Mouse (Mus musculus) megakaryocyte, adult 5-6 weeks (primary cell): ENCODE data around the gene Cdh1. TPM values are rescaled to one million over a fixed set of nuclear protein-coding genes. Genes with fewer than 3 reads are reported as not detected.
A peak's percentile ranks its signal among the peaks of the same experiment; 100 is the strongest.

Experiments used
- ATAC-seq: 2 replicates; pipeline ENCODE4 v1.8.0; 2016; ENCODE audit warnings: mild to moderate bottlenecking, inconsistent platforms; ENCODE audit not compliant: poor library complexity, severe bottlenecking
- total RNA-seq, 2 experiments: library from RNA; stranded (forward) in 1 of 2; stranded (reverse) in 1 of 2; fragments of 153-499, 151-499 nt in 1 of 2; fragments of 221-1000, 200-1000 nt in 1 of 2; gene quantifications; 2 replicates each; pipeline versions ENCODE4 v1.2.3 to v1.2.4; 2015 to 2017

Gene Cdh1
- total RNA-seq, 2 experiments from 2014 or later = 5.2 to 6.2 TPM

DNA sequence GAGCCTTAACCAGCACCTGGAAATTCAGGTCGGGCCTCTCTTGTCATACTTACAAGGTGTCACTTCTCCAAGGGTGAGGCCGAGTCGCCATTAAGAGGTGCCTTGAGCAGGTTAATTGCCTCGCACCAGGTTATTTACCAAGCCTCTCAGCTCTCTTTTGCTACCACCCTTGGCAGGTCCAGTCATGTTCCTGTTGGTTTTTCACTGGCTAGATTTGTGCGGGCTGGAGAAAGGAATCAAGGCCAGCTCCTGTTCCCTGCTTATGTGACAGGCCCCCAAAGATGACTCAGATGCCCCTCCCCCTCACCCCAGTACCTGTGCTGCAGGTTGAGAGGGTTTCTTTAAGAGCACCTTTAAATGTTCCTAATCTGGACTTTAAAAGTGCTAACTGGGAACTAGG lies 43.6 kb downstream of the Cdh1 start:
- ATAC-seq = no peak

DNA sequence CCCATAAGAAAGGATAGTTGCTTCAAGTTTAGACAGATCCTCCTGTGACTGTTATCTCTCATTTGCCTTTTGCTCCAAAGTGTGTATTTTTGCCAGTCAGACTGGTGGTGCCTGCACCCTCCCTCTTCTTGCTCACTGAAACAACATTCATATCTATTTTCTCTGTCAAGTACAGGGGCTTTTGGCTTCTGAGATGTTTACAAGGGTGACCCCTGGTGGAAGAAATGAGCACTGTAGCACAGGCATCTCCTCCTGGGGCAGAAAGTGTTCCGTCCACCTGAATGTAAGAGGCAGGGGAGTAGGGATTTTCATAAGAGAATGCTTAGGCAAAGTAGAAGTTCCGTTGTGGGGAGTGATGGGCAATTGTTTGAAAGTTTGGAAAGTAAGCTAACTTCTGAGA lies 44.2 kb downstream of the Cdh1 start:
- ATAC-seq = peak; percentile 70

DNA sequence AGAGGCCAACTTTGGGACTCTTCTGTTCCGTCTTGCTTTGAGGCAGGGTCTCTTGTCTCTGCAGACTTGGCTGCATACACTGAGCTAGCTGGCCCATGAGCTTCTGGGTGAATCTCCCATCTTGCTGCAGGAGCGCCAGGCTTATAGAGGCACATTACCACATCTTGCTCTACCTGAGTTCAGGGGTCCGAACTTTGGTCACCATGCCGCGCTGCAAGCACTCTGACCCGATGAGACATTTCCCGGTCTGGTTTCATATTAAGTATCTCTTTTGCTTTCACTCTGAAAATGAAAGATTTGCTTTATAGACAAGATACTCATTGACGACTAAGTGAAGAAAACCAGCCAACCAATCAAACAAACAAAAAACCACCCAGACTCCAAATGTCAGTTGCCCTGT lies 45.3 kb downstream of the Cdh1 start:
- ATAC-seq = no peak

DNA sequence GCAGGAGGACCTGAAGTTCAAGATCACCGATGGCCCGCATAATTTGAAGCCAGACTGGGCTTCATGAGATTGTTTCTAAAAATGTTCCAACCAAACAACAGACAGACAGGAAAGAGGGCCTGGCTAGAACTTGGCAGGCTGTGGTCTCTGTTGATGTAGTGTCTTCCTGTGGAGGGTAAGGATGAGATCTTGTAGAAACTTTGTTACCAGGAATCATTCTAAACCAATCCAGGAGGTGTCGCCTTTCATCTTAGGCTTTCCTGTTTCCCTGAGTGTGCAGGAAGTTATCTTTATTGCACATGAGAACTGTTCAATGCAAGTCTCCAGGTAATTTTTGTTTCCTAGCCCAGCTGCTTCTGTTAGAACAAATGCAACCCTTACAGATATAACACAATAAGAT lies 48.8 kb downstream of the Cdh1 start:
- ATAC-seq = no peak

DNA sequence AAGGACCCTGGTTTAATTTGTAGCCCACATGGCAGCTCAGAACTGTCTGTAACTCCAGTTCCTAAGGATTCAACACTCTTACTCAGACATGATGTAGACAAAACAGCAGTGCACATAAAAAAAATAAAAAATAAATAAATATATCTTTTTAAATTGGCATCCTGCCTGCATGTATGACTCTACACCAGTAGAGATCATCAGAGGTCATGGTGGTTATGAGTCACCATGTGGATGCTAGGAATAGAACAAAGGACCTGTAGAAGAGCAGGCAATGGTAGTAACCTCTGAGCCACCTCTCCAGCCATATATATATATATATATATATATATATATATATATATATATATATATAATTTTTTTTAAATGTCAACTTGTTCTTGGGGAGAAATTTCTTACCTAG lies 52.9 kb downstream of the Cdh1 start:
- ATAC-seq = no peak

DNA sequence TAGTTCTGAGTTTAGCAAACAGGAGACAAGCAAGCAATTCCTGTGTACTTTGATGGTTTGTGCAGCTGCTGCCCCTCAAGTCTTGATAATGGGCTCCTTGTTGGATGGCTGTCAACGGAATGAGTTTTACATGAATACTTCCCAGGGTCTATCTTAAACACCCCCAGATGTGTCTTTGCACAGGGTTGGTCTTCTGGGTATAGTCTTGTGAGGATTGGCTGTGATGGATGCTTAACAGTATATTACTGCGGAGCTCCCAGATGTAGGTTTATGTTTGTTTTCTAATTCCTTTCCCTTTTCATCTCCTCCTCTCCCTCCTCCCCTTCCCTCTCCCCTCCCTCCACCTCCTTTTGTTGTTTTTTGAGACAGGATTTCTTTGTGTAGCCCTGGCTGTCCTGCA lies 69.6 kb downstream of the Cdh1 start:
- ATAC-seq = no peak

DNA sequence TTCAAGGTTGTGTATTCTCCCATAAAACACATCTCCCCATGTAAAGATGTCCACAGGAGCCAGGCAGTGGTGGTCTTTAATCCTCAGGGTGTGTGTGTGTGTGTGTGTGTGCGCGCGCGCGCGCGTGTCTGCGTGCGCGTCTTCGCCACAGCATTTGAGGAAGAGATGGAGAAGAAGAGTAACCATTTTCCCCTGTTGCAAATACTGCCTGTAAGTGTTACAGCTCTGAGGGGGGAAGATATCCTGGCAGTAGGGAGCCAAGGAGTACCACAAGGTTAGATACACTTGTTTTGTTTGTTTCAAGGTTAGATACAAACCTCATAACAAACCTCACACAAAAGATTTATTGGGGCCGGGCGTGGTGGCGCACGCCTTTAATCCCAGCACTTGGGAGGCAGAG lies 71.2 kb downstream of the Cdh1 start:
- no peak for ATAC-seq

DNA sequence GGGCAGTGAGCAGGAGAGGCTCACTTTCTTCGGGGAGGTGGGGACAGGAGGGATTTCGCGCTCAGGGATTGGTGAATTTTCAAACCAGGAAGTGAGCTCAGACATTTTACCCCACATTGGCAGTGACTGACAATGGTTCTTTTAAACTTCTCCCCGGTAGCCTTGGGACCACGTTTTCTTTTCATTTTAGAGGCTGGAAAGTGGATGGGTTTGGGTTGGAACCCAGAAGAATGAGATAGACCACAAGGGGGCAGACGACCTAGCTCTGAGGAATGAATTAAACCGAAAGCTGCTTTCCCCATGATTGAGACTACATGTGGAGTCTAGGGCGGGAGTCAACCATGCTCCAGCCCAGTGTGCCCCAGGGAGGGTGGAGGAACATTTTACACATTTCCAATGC lies 71.7 kb downstream of the Cdh1 start:
- peak; percentile 43 for ATAC-seq

DNA sequence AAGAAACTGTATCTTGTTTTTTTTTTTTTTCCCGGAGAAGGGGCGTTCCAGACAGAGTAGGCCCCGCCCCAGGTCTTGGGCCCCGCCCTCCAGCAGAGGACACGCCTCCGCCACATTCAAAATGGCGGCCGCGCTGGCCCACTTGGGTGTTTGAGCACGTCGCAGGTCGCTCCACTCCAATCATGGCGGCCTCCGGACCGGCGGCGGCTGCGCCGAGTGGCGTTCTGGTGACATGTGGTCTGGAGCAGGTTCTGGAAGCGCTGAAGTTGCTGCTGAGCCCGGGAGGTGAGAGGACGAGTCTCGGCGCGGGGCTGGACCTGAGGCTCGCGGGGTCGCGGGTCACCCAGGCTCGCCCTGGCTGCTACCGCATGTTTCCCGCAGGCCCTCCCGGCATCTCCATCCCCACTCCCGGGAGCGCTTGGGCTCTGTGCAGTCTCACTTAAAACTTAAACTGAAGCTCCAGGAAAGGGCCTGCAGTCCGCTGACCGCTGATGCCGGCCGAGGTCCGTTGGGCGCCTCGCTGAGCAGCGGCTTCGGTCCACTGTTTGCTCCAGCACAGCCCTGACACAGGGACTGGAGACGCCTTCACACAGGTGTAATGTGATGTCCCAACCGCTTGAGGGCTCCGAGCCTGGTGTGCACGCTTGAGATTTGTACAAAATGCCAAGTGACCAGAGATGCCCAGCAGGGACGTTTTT lies 80.0 kb downstream of the Cdh1 start, which contains the start of gene Tango6:
Tango6 (plus strand) TSS at position 98 of the 698 bp plus-strand sequence.
- peak; percentile 94 for ATAC-seq

DNA sequence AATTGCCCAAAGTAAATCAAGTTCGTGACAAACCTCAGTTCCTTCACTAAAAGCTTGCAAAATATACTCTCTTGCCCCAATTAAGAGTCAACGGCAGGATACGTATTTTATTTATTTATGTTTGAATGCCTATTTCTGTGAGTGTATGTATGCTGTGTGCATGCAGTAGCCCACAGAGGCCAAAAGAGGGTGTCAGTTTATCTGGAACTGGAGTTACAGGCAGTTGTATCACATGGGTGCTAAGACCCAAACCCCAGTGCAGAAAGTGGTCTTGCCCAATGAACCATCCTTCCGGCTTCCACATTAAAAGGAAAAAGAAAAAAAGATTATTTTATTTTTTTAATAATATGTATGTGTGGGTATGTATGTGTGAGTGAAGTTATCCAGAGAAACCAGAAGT lies 81.2 kb downstream of the Cdh1 start:
- ATAC-seq = no peak

DNA sequence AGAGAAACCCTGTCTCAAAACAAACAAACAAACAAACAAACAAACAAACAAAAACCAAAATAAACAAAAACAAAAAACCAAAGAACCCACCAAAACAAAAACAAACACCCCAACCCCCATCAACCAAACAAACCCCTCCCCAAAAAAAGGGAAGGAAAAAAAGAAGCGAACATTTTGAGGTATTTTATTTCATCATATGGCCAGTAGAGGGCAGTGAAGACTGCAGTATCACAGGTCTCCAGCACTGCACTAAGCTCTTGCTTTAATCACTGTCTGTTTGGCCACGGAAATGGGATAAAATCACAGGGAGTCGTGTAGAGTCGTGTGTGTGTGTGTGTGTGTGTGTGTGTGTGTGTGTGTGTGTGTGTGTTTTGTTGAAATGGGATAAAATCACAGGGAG lies 84.3 kb downstream of the Cdh1 start:
- ATAC-seq = peak; percentile 46

DNA sequence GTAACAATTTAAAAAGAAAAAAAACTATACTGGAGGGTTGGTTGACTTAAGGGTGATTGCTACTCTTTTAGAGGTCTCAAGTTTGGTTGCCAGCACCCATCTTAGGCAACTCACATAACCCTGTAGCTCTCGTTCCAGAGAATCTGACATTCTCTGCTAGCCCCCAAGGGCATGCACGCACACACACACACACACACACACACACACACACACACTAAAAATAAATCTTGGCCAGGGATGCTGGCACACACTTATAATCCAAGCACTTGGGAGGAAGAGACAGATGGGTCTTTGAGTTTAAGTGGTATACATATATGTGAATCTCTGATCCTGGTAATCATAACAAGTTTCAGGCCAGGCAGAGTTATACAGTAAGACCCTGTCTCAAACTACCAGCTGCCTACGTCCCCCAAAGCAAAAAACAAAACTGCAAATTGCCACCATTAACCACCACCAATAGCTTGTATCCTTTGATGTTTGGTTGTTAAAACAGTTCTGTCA lies 94.6 kb downstream of the Cdh1 start:
- ATAC-seq = no peak

DNA sequence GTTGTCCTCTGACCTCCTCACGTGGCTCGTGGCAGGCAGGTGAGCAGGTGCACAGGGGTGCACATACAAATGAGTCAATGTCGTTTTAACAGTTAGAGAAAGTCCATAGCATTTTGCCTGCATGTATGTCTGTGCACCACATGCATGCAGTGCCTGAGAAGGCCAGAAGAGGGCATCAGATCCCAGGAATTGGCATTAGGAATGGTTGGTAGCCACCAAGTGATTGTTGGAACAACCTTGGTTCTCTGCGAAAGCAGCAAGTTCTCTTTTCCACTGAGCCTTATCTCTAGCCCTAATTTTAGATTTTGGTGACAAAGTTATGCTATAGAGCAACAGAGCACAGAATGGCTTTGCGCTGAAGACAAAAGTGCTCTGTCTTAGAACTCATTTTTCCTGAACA lies 96.4 kb downstream of the Cdh1 start:
- peak; percentile 45; the same call in 1 of the 2 replicates for ATAC-seq

DNA sequence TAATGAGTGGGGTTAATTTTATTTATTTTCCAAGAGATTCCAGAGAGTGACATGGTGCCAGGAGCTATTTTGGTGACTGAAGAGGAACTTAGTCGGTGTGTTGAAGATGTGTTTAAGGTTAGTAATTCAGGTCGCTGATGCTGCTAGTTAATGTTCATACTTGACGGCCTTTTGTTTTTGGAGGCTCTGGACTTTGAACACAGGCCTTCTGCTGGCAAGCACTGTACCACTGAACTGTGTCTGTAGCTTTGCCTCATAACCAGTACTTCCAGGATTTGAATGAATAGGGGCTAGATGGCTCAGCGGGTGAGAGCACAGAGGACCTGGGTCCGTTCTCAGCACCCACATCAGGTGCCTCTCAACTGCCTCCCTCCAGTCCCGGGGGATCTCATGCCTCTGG lies 97.0 kb downstream of the Cdh1 start:
- ATAC-seq = no peak

DNA sequence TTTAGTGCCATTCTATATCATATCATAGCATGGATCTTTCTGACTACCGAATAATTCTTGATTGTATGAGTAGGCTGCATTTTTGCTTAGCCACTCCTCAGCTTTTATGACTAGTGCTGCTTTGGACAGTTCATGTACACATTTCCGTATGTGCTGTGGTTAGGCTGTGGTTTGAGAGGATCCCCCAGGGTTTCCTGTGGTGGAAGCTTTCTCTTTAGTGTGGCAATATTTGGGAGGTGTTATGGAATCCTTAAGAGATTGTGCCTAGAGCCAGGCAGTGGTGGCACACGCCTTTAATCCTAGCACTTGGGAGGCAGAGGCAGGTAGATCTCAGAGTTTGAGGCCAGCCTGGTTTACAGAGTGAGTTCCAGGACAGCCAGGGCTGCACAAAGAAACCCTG lies 98.2 kb downstream of the Cdh1 start:
- peak; percentile 90 for ATAC-seq

DNA sequence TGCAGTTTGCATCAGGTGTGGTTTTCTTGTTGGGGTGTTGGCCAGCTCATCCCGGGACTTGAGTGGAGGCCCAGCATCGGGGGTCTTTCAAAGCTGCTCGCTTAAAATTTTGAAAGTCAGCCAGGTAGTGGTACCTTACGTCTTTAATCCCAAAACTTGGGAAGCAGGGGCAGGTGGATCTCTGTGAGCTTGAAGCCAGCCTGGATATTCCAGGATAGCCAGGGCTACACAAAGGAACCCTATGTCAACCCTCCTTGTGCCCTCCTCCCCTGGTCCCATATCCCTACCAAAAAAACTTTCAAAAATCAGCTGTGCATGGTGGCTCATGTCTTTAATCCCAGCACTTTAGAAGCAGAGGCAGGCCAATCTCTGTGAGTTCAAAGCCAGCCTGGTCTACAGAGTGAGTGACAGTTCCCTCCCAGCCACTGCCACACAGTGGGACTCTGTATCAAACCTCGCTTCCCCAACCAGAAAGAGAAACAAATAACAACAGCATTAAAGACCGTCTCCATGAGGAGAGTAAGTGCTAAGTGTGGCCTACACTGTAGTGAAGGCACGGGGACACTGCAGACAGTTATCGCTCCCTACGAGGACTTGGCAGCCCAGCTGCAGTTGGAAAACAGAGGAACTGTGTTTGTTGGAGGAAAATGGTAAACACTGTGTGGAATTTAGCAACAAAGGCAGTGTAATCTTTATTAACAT lies 101.2 kb downstream of the Cdh1 start:
- no peak for ATAC-seq

DNA sequence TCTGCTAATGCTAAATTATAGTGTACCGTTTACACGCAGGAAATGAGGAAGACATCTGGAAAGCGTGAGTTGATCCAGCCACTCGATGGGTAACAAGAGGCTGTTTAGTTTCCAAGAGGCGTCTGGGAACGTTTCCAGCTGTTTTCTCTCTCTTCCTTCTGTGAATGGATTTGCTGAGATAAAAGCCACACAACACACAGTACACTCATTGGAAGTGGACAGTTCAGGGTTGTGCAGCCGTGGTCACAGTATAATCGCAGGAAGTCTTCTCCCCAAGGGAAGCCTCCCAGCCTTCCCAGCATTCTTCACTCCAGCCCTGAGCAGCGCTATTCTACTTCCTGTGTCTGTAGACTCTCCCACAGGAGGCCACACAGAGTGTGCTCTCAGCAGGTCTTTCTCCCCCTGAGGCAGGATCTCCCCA lies 101.8 kb downstream of the Cdh1 start:
- no peak for ATAC-seq

DNA sequence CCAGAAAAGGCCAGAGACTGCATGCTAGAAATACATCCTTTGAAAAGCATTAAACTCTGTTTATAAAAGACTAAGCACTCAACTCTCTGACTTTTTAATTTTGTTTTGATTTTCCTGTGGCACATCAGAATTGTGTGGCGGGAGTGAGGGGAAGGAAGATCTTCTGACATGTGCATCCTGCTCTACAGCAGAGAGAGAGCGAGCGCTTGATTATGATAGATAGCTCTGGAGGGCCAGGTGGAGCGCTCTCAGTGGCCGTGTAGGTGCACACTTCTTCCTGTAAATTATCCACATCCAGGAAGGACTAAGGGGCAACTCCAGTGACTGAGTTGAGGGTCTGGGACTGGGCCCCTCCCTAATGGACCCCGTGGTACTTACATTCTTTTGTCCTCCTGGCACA lies 103.0 kb downstream of the Cdh1 start:
- ATAC-seq = no peak

DNA sequence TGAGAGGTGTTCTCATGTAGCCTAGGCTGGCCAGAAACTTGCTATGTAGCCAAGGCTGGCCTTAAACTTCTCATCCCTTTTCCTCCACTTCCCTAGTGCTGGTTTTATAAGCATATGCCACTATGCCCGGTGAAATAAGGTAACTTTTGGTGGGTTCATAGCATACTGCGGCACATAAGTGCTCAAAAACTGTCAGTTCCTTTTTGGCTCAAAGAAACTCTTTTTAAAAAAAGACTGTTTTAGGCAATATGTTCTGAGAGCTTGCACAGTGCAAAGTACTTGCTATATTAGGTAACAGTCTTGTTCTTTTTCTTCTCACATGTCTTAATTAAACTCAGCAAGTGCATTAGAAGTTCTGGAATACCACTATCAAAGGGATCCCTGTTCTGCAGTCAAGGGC lies 106.9 kb downstream of the Cdh1 start:
- no peak for ATAC-seq

DNA sequence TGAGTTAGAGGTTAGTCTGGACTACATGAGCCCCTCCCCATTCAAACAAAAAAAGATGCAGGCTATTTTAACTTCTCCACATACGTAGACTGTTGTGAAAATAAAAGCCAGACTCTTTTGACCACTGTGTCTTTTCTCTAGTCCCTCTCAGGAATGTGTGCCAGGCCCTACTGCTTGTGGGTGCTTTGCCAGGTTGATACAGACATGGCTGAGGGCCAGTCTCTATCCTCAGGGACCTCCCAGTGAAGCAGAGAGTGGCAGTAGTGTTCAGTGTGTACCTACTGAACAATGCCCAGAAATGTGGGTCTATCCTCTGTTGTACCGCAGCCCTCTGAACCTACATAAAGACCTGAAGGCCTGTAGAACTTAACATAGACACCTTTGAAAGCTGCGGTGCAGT lies 109.3 kb downstream of the Cdh1 start:
- no peak for ATAC-seq

DNA sequence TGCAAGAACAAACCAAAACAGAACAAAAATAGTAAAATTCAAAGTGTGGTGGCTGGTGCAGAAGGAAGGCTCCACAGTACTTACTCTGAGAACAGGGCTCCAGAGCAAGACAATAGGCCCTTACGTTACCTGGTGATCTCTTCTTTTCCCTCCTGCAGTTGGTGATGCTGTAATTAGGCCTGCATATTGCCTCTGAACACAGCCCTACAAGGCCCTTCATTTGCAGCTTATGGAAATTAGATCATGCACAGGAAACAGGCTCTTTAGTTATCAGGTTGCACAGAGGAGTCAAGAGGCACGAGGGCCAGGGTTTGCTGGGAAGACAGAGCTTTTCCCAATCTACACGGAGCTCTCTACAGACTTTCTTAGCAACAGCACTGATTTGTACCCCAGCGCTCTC lies 111.1 kb downstream of the Cdh1 start:
- no peak for ATAC-seq

DNA sequence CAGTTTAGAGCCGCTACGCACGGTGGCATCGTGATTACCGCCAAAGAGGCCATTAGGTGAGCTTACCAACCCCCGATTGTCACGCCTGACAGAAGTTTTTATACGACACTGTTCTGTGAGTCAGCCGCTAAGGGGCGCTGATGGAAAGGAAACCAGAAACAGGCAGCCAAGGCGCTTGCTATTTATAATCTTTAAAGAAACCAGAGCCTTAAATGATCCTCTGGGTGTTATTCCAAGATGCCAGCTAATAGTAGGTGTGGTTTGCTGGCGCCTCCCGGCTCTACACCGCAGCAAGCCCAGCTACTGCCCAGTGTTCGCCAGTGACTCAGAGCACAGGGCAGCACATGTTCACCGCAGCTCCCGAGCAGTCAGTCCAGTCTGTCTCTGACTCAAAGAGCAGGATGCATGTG lies 114.9 kb downstream of the Cdh1 start:
- peak; percentile 89 for ATAC-seq
